Mouse (Mus musculus) forebrain, embryonic 11.5 days (tissue): ENCODE measurements around the gene Ggt5. TPM values are rescaled to one million over a fixed set of nuclear protein-coding genes. Genes with fewer than 3 reads are reported as not detected.

Source experiments
- ATAC-seq: fragments of 200-750 bp; cut with Nextera tagmentation; replicated peaks from 2 replicates; pipeline ENCODE4 v1.8.0; 2017; ENCODE audit warnings: moderate TSS enrichment; ENCODE audit not compliant: low FRiP score
- DNase-seq: peaks from one replicate; pipeline ENCODE4 v3.0.0-alpha.2; 2017; ENCODE audit warnings: low spot score
- H3K27ac ChIP-seq: fragments of 300-500 bp; sonication (generic); 2 replicates; pipeline ENCODE4 v1.5.1; 2014; ENCODE audit warnings: low read depth, low read length
- H3K27me3 ChIP-seq: fragments of 300-500 bp; sonication (generic); 2 replicates; pipeline ENCODE4 v1.6.1; 2014; ENCODE audit warnings: mild to moderate bottlenecking, low read length, mixed read lengths; ENCODE audit not compliant: control insufficient read depth, insufficient read depth
- H3K36me3 ChIP-seq: fragments of 300-500 bp; sonication (generic); 2 replicates; pipeline ENCODE4 v1.6.1; 2014; ENCODE audit warnings: mild to moderate bottlenecking, low read length, moderate library complexity, mixed read lengths; ENCODE audit not compliant: control insufficient read depth, insufficient read depth
- H3K4me1 ChIP-seq: fragments of 300-500 bp; sonication (generic); replicated peaks from 2 replicates; pipeline ENCODE4 v1.6.1; 2014; ENCODE audit warnings: low read length, mixed read lengths; ENCODE audit not compliant: control insufficient read depth, insufficient read depth
- H3K4me2 ChIP-seq: fragments of 300-500 bp; sonication (generic); 2 replicates; pipeline ENCODE4 v1.6.1; 2014; ENCODE audit warnings: low read depth, mild to moderate bottlenecking, low read length, moderate library complexity, mixed read lengths; ENCODE audit not compliant: severe bottlenecking
- H3K4me3 ChIP-seq: fragments of 300-500 bp; sonication (generic); 2 replicates; pipeline ENCODE4 v1.5.1; 2014; ENCODE audit warnings: low read depth, low read length
- H3K9ac ChIP-seq: fragments of 300-500 bp; sonication (generic); 2 replicates; pipeline ENCODE4 v1.6.1; 2014; ENCODE audit warnings: low read length
- H3K9me3 ChIP-seq: fragments of 300-500 bp; sonication (generic); 2 replicates; pipeline ENCODE4 v1.6.1; 2016; ENCODE audit warnings: low read length, mixed read lengths; ENCODE audit not compliant: control insufficient read depth
- WGBS: fragments of 180-500 bp; shearing (Covaris S2); extraction: QIAGEN DNeasy Blood & Tissue Kit; methylation state at CpG from one replicate; pipeline ENCODE4 v1.1.7; 2014; 5-methylcytosine and 5-hydroxymethylcytosine counted together
- polyA plus RNA-seq: library from polyadenylated mRNA; unstranded; fragments of >200 nt; fragmentation: Nextera tagmentation; extraction: Ambion mirVana; gene quantifications from 2 replicates; pipeline ENCODE4 v1.2.1, GENCODE M21; 2014

Ggt5 gene
- polyA plus RNA-seq, 1 experiment from 2014 or later: 0.67 TPM

GRCm38 (mm10) chr10:75591211-75591894 is 2.2 kb downstream of the Ggt5 start:
- WGBS: 81% methylated on average over 12 of the region's 12 CpGs
- no peak for ATAC-seq
- no peak overlapping the region for H3K27ac ChIP-seq
- H3K4me3 ChIP-seq: no peak overlapping the region
- H3K4me2 ChIP-seq: no peak overlapping the region
- H3K4me1 ChIP-seq: 0 out of 2 replicates have a peak, but pooled peaks cover 2% of the 10 kb centered on the region
- no peaks in the 10 kb centered on the region for H3K36me3 ChIP-seq
- H3K27me3 ChIP-seq: no peaks in the 10 kb centered on the region
- no peak for DNase-seq
- no peak overlapping the region for H3K9ac ChIP-seq
- no peaks in the 10 kb centered on the region for H3K9me3 ChIP-seq

- H3K9ac ChIP-seq: no peak overlapping the region
- WGBS: 87% methylated on average over 7 of the region's 7 CpGs
- H3K9me3 ChIP-seq: no peaks in the 10 kb centered on the region
- H3K27me3 ChIP-seq: no peaks in the 10 kb centered on the region
- no peaks in the 10 kb centered on the region for H3K36me3 ChIP-seq
- DNase-seq (no peak), ATAC-seq (no peak)
- H3K4me2 ChIP-seq: no peak overlapping the region
- H3K27ac ChIP-seq: no peak overlapping the region
- H3K4me3 ChIP-seq: no peak overlapping the region
- no peaks in the 10 kb centered on the region for H3K4me1 ChIP-seq
These were observed 3.4 kb downstream of the Ggt5 start for GRCm38 (mm10) chr10:75592585-75592984.

- no peak for DNase-seq
These were observed 6.8 kb downstream of the Ggt5 start for GRCm38 (mm10) chr10:75595981-75596380.

GRCm38 (mm10) chr10:75600189-75600730 is 11.1 kb downstream of the Ggt5 start:
- Histone ChIP-seq H3K4me1 (no peaks in the 10 kb centered on the region), H3K27me3 (no peaks in the 10 kb centered on the region), H3K36me3 (no peaks in the 10 kb centered on the region), H3K9ac (no peak overlapping the region), H3K27ac (no peak overlapping the region), H3K4me2 (no peak overlapping the region), H3K9me3 (no peaks in the 10 kb centered on the region), H3K4me3 (no peak overlapping the region)
- 88% methylated on average over 7 of the region's 7 CpGs for WGBS
- ATAC-seq (no peak), DNase-seq (no peak)

More at GRCm38 (mm10) chr10:75595981-75596380, 6.8 kb downstream of the Ggt5 start:
- ATAC-seq: no peak
- Histone ChIP-seq H3K9me3 (no peaks in the 10 kb centered on the region), H3K4me1 (no peaks in the 10 kb centered on the region), H3K4me3 (no peak overlapping the region), H3K4me2 (no peak overlapping the region), H3K27ac (no peak overlapping the region), H3K36me3 (no peaks in the 10 kb centered on the region), H3K9ac (no peak overlapping the region), H3K27me3 (no peaks in the 10 kb centered on the region)
- WGBS: 90% methylated on average over 8 of the region's 8 CpGs

GRCm38 (mm10) chr10:75605162-75605846 is 16.2 kb downstream of the Ggt5 start:
- Histone ChIP-seq H3K9me3 (no peaks in the 10 kb centered on the region), H3K4me1 (no peaks in the 10 kb centered on the region), H3K27me3 (no peaks in the 10 kb centered on the region), H3K4me3 (no peak overlapping the region), H3K9ac (no peak overlapping the region), H3K4me2 (no peak overlapping the region), H3K36me3 (no peaks in the 10 kb centered on the region), H3K27ac (no peak overlapping the region)
- WGBS: 43% methylated on average over 11 of the region's 11 CpGs
- DNase-seq (no peak), ATAC-seq (no peak)

- ATAC-seq (no peak), DNase-seq (no peak)
- H3K27ac ChIP-seq: no peak overlapping the region
- WGBS: 88% methylated on average over 4 of the region's 4 CpGs
- H3K27me3 ChIP-seq: no peaks in the 10 kb centered on the region
- no peak overlapping the region for H3K4me3 ChIP-seq
- H3K4me2 ChIP-seq: no peak overlapping the region
- no peaks in the 10 kb centered on the region for H3K36me3 ChIP-seq
- H3K4me1 ChIP-seq: no peaks in the 10 kb centered on the region
- H3K9me3 ChIP-seq: no peaks in the 10 kb centered on the region
- no peak overlapping the region for H3K9ac ChIP-seq
These were observed 18.1 kb downstream of the Ggt5 start for GRCm38 (mm10) chr10:75607253-75607652.

- no peaks in the 10 kb centered on the region for H3K9me3 ChIP-seq
- no peaks in the 10 kb centered on the region for H3K36me3 ChIP-seq
- DNase-seq (peak; percentile 33), ATAC-seq (no peak)
- H3K27ac ChIP-seq: no peak overlapping the region
- no peak overlapping the region for H3K4me3 ChIP-seq
- no peak overlapping the region for H3K4me2 ChIP-seq
- 87% methylated on average over 11 of the region's 11 CpGs for WGBS
- H3K27me3 ChIP-seq: no peaks in the 10 kb centered on the region
- H3K4me1 ChIP-seq: no peaks in the 10 kb centered on the region
- H3K9ac ChIP-seq: no peak overlapping the region
These were observed 19.8 kb downstream of the Ggt5 start for GRCm38 (mm10) chr10:75608975-75609374.

GRCm38 (mm10) chr10:75610486-75610885 is 21.3 kb downstream of the Ggt5 start:
- peak; percentile 37 for DNase-seq
- no peak for ATAC-seq
- Histone ChIP-seq H3K9me3 (no peaks in the 10 kb centered on the region), H3K9ac (no peak overlapping the region), H3K4me3 (no peak overlapping the region), H3K4me2 (no peak overlapping the region), H3K27me3 (no peaks in the 10 kb centered on the region), H3K4me1 (no peaks in the 10 kb centered on the region), H3K36me3 (no peaks in the 10 kb centered on the region), H3K27ac (no peak overlapping the region)
- 73% methylated on average over 7 of the region's 7 CpGs for WGBS
